Mouse (Mus musculus) layer of hippocampus, adult 9-10 months (tissue): ENCODE results near the gene Pik3r1.

Source experiments
- DNase-seq: peaks from one replicate; pipeline ENCODE4 v3.0.0; 2022; ENCODE audit warnings: low spot score

The Pik3r1 gene

GRCm38 (mm10) chr13:101767809-101768629 is at the start of gene Pik3r1:
TSS of gene Pik3r1 (minus strand) at chr13:101768217.
- DNase-seq: peak; percentile 71

DNA sequence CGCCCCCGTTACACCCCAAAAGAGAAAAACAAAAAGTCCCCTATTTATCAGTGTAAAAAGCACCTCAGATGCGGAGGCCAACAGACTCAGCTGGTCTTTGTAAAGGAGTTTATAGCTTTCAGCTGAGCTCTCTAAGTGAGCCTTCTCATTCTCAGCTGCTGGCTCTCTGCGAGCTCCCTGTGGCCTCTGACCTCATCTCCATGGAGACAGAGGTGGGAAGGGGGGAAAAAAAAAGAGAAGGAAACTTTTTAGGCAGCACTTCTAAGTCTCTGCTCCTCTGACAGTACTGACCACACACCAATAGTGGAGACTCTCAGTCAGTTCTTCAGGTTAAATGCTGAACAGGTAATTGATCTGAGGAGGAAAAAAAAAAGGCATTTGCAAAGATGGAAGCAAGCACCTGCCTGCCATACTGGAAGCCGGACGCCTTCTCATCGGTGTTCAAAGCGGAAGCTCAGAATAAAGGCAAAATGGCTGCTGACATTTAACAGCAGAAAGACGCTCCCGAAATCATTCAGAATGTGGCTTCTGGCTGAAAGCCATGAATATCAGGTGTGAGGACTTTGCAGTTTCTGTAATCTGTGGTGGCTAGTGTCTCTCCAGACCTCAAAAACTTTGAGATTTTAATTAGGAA is 45.4 kb upstream of the Pik3r1 start:
- DNase-seq: no peak

- DNase-seq: no peak
Observed at GRCm38 (mm10) chr13:101812341-101812740, 44.3 kb upstream of the Pik3r1 start.

GRCm38 (mm10) chr13:101811882-101812281 is 43.9 kb upstream of the Pik3r1 start:
- no peak for DNase-seq

DNA sequence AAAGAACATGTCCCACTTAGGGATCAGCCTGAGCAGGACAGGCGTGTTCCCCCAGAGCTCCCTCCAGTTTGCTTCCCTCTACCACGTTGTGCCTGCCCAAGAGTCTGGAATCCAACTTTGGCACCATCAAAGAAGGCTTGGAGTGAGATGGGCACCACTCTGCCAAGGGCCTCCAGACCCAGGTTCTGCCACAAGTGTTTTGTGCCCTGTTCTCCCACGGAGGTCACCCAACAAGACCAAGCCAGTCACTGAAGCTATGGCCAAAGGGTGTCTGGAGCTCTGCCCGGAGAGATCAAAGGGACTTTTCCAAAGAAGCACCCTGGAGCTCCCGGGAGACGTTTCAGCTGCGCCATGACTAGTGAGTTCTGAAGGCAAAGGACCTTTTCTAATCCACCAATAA is 42.6 kb upstream of the Pik3r1 start:
- DNase-seq: no peak

DNA sequence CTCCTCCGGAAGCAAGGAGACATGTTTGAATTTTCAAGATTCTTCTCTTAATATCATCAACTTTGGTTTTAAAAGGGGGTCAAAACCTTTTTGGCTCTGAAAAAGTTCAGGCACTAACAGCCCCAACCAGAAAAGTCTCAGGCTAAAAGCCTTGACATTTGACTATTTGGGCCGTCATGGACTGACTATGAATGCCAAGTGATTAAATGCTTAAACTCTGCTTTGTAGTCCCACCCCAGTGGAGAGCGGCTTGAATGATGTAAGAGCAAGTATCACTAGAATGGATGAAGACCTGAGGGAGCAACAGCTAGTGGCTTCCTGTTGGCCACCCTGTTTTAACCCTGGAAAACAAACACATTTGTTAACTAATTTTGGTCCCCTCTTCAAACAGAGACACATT is 41.8 kb upstream of the Pik3r1 start:
- DNase-seq: no peak

DNA sequence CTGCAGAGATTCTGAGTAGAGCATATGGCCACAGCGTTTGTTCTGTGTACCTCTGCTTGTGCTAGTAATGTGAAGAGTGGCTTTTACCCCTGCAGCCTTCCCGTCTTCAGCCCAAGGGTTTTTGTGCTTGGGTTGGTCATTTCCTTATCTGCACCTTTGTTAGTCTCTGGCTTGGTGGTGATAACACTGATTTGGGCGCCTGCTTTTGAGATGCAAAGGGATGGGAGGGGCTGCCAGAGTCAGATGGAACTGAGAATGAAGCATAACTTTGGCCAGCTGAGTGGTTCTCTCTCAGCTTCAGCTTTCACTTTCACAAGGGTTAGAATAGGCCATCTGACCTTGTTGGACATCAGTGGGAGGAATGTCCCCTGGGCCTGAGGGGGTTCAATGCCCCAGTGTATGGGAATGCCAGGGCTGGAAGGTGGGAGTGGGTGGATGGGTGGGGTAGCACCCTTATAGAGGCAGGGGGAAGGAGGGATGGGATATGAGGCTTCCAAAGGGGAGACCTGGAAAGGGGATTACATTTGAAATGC is 37.6 kb upstream of the Pik3r1 start:
- DNase-seq: no peak

DNA sequence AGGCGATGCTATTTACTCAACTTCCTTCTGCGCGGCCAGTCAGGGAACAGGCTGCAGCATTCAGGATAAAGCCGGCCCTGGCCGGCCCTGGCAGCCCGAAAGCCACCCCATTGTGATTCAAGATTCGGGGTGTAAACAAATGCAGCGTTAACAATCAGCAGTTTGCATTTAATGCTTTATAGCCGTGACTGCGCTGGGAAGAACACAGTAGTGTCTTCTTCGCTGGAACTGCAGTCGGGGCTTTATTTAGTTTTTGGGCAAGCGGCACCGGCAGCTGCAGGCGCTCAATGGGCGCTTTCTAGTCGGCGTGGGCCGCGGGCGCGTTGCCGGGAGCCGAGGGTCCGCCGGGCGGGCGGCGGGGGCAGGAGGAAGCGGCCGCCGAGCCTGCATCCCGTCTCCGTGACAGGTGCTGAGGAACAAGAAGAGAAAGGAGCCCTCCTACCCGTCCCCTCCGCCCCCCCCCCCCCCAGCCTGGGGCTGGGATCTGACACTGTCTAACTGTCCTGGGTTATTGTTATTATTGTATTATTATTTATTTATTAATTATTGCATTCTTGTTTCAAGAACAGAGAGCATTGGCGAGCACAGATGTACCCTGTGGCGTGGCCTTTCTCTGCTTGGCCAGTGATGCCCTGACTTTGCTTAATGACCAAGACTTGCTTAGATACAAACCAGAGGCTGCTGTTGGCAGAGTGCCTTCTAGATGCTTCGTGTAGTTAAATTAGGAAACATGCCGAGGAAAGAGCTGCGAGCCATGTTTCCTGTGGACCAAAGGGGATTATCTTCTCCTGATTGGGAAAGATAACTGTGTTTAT is 33.6 kb upstream of the Pik3r1 start:
- peak; percentile 36 for DNase-seq

- no peak for DNase-seq
Observed at GRCm38 (mm10) chr13:101800833-101801371, 32.9 kb upstream of the Pik3r1 start.

GRCm38 (mm10) chr13:101800021-101800596 is 32.1 kb upstream of the Pik3r1 start:
- no peak for DNase-seq

- DNase-seq: no peak
Observed at GRCm38 (mm10) chr13:101799318-101799717, 31.3 kb upstream of the Pik3r1 start.

- no peak for DNase-seq
Observed at GRCm38 (mm10) chr13:101798522-101798921, 30.5 kb upstream of the Pik3r1 start.

DNA sequence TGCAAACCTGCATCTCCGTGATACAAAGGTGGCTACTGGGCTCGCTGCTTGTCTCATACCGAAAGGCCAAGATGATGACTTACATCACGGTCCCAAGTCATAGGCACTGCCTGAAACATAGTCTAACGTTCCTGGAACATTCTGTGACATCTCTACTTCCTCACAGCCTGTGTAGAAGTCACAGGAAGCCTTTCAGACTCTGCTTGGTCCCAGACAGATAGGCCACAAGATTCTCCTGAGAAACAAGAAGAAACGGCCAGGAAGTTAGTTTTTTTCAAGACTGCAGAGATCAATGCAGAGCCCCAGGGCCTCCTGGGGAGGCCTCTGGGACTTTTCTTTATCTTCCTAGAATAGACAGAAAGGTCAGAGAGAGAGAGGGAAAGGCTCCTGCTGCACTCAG is 29.0 kb upstream of the Pik3r1 start:
- DNase-seq: no peak

- DNase-seq: no peak
Observed at GRCm38 (mm10) chr13:101785705-101786104, 17.7 kb upstream of the Pik3r1 start.

- DNase-seq: no peak
Observed at GRCm38 (mm10) chr13:101784651-101785289, 16.8 kb upstream of the Pik3r1 start.

DNA sequence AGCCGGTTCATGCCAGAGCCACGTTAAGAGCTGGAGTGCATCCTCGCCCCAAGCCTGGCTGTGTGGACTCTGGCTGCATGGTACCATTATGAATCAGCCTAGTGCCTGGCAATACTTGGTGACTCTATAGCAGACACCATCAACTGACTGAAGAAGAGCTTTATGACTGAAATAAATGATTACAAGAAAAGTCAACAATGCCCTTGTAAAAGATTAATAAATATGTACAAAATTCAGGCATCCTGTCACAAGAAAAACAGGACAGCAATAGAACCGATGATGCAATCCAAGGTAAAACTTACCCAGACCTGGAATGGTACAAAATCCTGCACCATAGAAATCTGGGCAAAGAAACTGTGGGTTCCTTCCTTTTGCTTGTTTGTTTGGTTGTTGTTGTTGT is 11.0 kb upstream of the Pik3r1 start:
- no peak for DNase-seq

- DNase-seq: peak; percentile 29
Observed at GRCm38 (mm10) chr13:101777851-101778250, 9.8 kb upstream of the Pik3r1 start.

GRCm38 (mm10) chr13:101771071-101771470 is 3.1 kb upstream of the Pik3r1 start:
- no peak for DNase-seq

DNA sequence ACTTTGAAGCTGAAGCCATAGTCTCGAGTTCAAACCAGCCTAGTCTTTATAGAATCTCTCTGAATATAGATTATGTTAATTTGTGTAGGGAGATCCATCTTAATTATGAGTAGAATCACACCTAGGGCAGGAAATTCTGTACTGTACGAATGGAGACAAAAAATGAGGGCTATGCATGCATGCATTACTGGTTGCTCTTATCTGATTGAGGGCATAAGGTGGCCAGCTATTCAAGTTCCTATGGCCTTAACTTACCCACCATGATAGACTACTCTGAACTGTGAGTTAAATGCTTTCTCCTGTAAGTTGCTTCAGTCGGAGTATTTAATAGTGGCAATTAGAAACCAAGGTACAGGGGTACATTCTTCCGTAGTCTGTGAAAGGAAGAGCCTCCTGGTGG is 1.9 kb upstream of the Pik3r1 start:
- no peak for DNase-seq

DNA sequence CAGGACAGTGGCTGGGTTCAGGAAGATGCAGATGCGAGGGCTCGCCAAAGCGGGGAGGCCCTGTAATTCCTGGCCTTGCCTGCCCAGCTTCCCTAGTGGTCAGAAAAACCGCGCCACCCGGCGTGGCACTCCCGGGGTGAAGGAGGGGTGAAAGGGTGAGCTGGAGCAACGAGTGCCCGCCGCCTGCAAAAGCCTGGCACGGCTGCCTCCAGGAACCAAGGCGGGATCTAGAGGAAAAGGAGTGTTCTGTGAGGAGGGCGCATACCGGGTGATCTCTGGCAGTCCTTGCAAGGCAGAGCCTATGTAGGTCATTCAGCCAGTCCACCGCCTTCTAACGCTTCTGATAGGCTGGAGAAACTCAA is 594 bp upstream of the Pik3r1 start:
- peak; percentile 27 for DNase-seq

GRCm38 (mm10) chr13:101767013-101767808 is 806 bp downstream of the Pik3r1 start:
- no peak for DNase-seq
